Mouse (Mus musculus): Measurements from ENCODE around the gene Auh.

Gene Auh

DNA sequence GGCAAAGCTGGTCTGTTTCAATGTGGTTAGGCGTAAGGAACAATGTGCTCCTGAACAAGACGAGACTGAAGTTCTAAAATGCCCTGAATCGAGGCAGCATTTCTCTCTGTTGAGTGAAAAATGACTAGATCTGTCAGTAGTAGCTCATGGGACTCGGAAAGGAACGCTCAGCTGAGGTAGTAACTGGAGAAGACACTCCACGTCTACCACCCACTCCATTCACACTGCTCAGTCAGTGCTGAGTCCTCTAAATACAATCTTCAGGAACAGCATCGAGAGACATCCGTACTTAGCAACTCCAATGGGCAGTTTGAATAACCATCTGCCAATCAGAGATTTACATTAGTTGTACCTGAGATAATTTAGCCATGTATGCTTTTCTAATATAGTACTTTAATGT lies 66.0 kb downstream of the Auh start:
- CTCF ChIA-PET = no interaction called here
- POLR2A ChIA-PET = no interaction called here

GRCm38 (mm10) chr13:52860006-52860685 lies 69.3 kb downstream of the Auh start:
- ChIA-PET CTCF (no interaction called here), POLR2A (interaction anchor here in 1 of 4 experiments (0.8 kb wide), 1 partner anchor 455 kb away, joined by 3 read pairs; no protein-coding TSS in a partner anchor)

- POLR2A ChIA-PET = interaction anchor here in 1 of 4 experiments (0.8 to 1.8 kb wide), 2 partner anchors 14 to 456 kb away, joined by 3 to 6 read pairs; no protein-coding TSS in a partner anchor
- CTCF ChIA-PET = interaction anchor here in 1 of 4 experiments (1.2 kb wide), 1 partner anchor 123 kb away, joined by 3 read pairs; no protein-coding TSS in a partner anchor
Measured at GRCm38 (mm10) chr13:52859065-52859820, 70.2 kb downstream of the Auh start.

DNA sequence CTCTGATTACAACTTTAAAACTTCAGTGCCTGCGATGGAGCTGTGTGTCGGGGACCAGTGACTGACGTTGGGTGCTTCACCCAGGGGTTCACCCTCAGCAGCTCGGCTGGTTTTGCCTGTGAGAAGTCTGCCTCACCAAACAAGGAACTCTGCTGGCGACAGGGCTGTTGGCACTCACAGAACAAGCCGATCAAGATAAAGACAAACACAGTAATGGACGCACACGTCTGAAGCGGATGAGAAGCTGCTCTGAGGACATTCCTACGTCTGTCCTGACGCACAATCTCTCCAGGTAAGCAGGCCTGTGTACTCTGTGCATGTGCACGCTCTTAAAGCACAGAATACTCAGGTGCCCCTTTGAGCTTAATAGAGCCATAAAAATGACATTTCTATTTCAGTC lies 71.1 kb downstream of the Auh start:
- CTCF ChIA-PET = interaction anchor here in 1 of 4 experiments (1.2 to 1.6 kb wide), 2 partner anchors 25 to 124 kb away, joined by 3 read pairs; no protein-coding TSS in a partner anchor
- POLR2A ChIA-PET = interaction anchor here in 1 of 4 experiments (0.8 to 1.8 kb wide), 2 partner anchors 13 to 19 kb away, joined by 4 to 6 read pairs; no protein-coding TSS in a partner anchor

DNA sequence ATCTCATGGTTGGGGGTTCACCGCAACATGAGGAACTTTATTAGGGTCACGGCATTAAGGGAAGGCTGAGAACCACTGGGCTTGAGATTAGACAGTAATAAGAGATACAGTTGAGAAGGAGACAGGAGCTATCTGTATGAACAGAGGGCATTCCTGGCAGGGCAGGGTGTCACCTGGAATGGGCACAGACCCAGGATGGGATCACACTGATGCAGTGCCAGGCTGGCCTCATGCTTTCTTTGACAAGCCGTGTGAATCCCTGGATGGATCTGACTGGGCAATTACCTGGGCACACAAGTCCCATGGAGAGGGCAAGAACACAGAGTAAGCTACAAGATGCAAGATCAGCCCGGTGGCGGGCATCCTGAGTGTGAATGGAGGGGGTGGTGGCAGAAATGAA lies 71.7 kb downstream of the Auh start:
- POLR2A ChIA-PET = interaction anchor here in 2 of 4 experiments (0.8 to 1.8 kb wide), 3 partner anchors 13 to 25 kb away, joined by 3 to 6 read pairs (median 4); no protein-coding TSS in a partner anchor
- CTCF ChIA-PET = interaction anchor here in 2 of 4 experiments (1.4 to 2.0 kb wide), 3 partner anchors 24 to 146 kb away, joined by 3 to 5 read pairs (median 3); no protein-coding TSS in a partner anchor

GRCm38 (mm10) chr13:52853536-52853935 lies 75.9 kb downstream of the Auh start:
- CTCF ChIA-PET = interaction anchor here in 2 of 4 experiments (0.8 to 1.9 kb wide), 2 partner anchors 20 to 23 kb away, joined by 3 to 10 read pairs; no protein-coding TSS in a partner anchor
- POLR2A ChIA-PET = interaction anchor here in 1 of 4 experiments (1.2 to 1.6 kb wide), 2 partner anchors 75 to 128 kb away, joined by 3 read pairs; no protein-coding TSS in a partner anchor

DNA sequence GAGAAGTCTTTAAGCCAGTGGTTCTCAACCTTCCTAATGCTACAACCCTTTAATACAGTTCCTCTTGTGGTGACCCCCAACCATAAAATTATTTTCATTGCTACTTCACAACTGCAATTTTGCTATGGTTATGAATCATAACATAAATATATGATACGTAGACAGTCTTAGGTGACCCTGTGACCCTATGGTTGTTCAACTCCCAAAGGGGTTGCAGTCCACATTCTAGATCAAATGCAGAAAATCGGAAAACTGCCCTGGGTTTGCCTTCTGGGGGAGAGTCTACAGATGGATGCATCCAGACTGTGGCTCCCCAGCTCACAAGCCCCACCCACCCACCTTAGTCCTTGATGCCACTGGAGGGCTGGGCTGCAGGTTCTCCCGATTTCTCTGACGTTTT lies 77.6 kb downstream of the Auh start:
- POLR2A ChIA-PET = interaction anchor here in 1 of 4 experiments (1.0 to 1.2 kb wide), 2 partner anchors 9 to 24 kb away, joined by 3 to 4 read pairs; no protein-coding TSS in a partner anchor
- CTCF ChIA-PET = interaction anchor here in 3 of 4 experiments (1.1 to 1.9 kb wide), 4 partner anchors 18 to 575 kb away, joined by 3 to 10 read pairs (median 4); no protein-coding TSS in a partner anchor

GRCm38 (mm10) chr13:52850024-52850723 lies 79.3 kb downstream of the Auh start:
- CTCF ChIA-PET = no interaction called here
- POLR2A ChIA-PET = interaction anchor here in 1 of 4 experiments (0.8 kb wide), 1 partner anchor 16 kb away, joined by 3 read pairs; no protein-coding TSS in a partner anchor

- POLR2A ChIA-PET = no interaction called here
- CTCF ChIA-PET = no interaction called here
Measured at GRCm38 (mm10) chr13:52849394-52849801, 80.1 kb downstream of the Auh start.

- POLR2A ChIA-PET = interaction anchor here in 1 of 4 experiments (0.6 kb wide), 1 partner anchor 107 kb away, joined by 4 read pairs; no protein-coding TSS in a partner anchor
- CTCF ChIA-PET = interaction anchor here in 1 of 4 experiments (1.0 kb wide), 1 partner anchor 15 kb away, joined by 3 read pairs; no protein-coding TSS in a partner anchor
Measured at GRCm38 (mm10) chr13:52847481-52847880, 82.0 kb downstream of the Auh start.

DNA sequence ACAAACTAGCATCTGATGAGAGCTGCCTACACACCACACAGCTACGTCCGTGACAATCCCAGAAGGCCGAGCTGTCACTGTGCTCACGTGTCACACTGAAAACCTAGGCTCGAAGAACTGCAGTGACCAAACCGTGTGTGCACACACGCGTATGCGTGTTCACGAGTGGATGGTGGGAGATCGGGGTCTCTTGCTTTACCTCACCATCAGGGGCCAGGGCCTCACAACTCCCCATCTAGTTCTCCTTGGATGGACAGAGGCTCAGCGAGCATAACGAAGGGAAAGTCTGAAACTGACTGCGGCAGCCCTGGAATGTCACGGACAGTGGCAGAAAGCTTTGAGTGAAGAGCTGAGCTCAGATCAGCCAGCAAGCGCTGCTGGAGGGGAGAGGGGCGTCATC lies 82.4 kb downstream of the Auh start:
- ChIA-PET POLR2A (no interaction called here), CTCF (interaction anchor here in 2 of 4 experiments (0.6 to 1.0 kb wide), 2 partner anchors 14 to 273 kb away, joined by 3 read pairs; no protein-coding TSS in a partner anchor)

GRCm38 (mm10) chr13:52845618-52846017 lies 83.9 kb downstream of the Auh start:
- ChIA-PET CTCF (no interaction called here), POLR2A (interaction anchor here in 1 of 4 experiments (1.0 to 1.6 kb wide), 2 partner anchors 13 to 290 kb away, joined by 3 to 6 read pairs; no protein-coding TSS in a partner anchor)

- POLR2A ChIA-PET = interaction anchor here in 2 of 4 experiments (0.7 to 1.3 kb wide), 4 partner anchors 9 to 107 kb away, joined by 3 to 5 read pairs (median 4); no protein-coding TSS in a partner anchor
- CTCF ChIA-PET = interaction anchor here in 3 of 4 experiments (0.6 to 3.2 kb wide), 4 partner anchors 11 to 583 kb away, joined by 3 to 14 read pairs (median 7); no protein-coding TSS in a partner anchor
Measured at GRCm38 (mm10) chr13:52843536-52844178, 85.8 kb downstream of the Auh start.

GRCm38 (mm10) chr13:52836231-52836630 lies 93.2 kb downstream of the Auh start:
- ChIA-PET POLR2A (no interaction called here), CTCF (no interaction called here)

DNA sequence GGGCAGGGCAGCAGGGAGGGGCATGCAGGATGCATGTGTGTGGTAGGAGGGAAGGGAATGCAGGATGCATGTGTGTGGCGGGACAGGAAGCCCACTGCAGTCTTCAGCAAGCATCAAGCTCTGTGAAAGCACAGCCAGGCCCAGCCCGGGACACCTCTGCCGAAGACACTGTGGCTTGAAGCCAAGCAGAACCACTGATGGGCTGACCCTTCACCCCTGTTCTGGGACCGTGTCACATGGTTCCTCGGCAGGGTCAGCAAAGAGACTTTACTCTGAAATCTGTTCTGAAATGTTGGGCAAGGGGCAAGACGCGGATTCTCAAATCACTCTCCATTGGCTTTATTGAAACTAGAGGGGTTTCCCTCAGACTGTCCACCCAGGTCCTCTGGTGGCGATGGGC lies 94.9 kb downstream of the Auh start:
- CTCF ChIA-PET = interaction anchor here in 3 of 4 experiments (0.6 to 2.5 kb wide), 4 partner anchors 13 to 183 kb away, joined by 4 to 11 read pairs (median 8); no protein-coding TSS in a partner anchor
- POLR2A ChIA-PET = interaction anchor here in 1 of 4 experiments (0.9 kb wide), 1 partner anchor 12 kb away, joined by 3 read pairs; no protein-coding TSS in a partner anchor

DNA sequence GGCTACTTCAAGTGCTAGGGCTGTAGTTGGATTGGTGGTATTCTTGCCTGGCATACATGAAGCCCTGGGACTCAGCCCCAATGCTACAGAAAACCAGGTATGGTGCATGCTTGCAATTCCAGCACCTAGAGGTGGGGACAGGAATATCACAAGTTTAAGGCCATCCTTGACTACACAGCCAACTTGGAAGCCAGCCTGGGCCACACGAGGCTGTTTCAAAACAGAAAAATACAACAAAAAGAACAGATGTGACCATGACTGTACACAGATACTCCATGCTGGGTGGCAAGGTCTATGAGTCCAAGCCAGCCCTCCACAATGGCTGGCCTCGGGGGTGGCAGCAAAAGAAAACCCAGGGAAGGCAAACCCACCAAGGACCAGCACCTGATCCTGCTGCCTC lies 95.7 kb downstream of the Auh start:
- ChIA-PET CTCF (interaction anchor here (0.6 to 2.5 kb wide), 42 partner anchors 8 to 1848 kb away, joined by 3 to 30 read pairs (median 3); no protein-coding TSS in a partner anchor), POLR2A (interaction anchor here in 3 of 4 experiments (0.7 to 1.3 kb wide), 3 partner anchors 12 to 149 kb away, joined by 3 to 5 read pairs (median 4); no protein-coding TSS in a partner anchor)

DNA sequence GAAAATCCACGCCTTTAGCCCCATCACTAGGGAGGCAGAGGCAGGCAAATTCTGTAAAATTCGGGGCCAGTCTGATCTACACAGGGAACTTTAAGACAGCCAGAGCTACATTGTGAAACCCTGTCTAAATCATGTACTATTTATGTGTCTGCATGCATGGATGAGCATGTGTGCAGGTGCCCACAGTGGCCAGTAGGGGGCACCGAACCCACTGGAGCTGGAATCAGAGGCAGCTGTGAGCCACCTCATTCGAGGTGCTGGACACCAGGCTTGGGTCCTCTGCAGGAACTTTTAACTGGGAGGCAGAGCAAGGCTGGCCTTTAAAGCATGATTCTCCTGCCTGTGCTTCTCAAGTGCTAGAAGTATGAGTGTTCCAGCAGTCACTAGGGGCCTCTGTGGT lies 96.3 kb downstream of the Auh start:
- ChIA-PET CTCF (interaction anchor here (0.6 to 2.5 kb wide), 47 partner anchors 9 to 1848 kb away, joined by 3 to 30 read pairs (median 3); no protein-coding TSS in a partner anchor), POLR2A (interaction anchor here in 3 of 4 experiments (0.7 to 1.4 kb wide), 5 partner anchors 11 to 150 kb away, joined by 3 to 5 read pairs (median 3); no protein-coding TSS in a partner anchor)
